Mouse (Mus musculus) lung, postnatal 0 days (tissue): ENCODE data around the gene Krtap9-3.

ENCODE experiments used
- CTCF ChIP-seq: IDR thresholded peaks from 2 replicates; pipeline ENCODE4 v1.5.1; 2016; ENCODE audit warnings: antibody characterized with exemption, mild to moderate bottlenecking
- EP300 ChIP-seq: IDR thresholded peaks from 2 replicates; pipeline ENCODE4 v1.6.1; 2016; ENCODE audit warnings: antibody characterized with exemption, mild to moderate bottlenecking, control low read depth

- TF ChIP-seq CTCF: no peak
- no peak for TF ChIP-seq EP300
Measured at GRCm38 (mm10) chr11:99581051-99581450, 16.9 kb downstream of the Krtap9-3 start.
